In genomic region chr13:5920422-5920821, GRCm38 (mm10) we compare ENCODE assay signal across 23 mouse cellular contexts.
"Had no signal": no experiment of that assay in that cellular context is flagged by ENCODE, and none has a peak within 500 bp of the region (broad histone marks: within the 10 kb centered on the region; RNA-seq: fewer than 3 reads in every experiment).

No protein-coding gene starts in this region.

- H3K36me3 ChIP-seq: heart, embryonic 10.5 days; heart, embryonic 12.5 days; hindbrain, embryonic 10.5 days; hindbrain, embryonic 12.5 days; limb, embryonic 13.5 days; limb, embryonic 15.5 days; liver, embryonic 12.5 days had no signal

- H3K27me3 ChIP-seq: heart, embryonic 12.5 days; hindbrain, embryonic 12.5 days; limb, embryonic 13.5 days; limb, embryonic 15.5 days; liver, embryonic 12.5 days had no signal

- H3K9ac ChIP-seq: heart, embryonic 12.5 days; hindbrain, embryonic 12.5 days; hindbrain, embryonic 14.5 days; limb, embryonic 13.5 days; limb, embryonic 15.5 days; liver, embryonic 12.5 days; liver, embryonic 14.5 days had no signal

- H3K4me2 ChIP-seq: heart, embryonic 12.5 days; hindbrain, embryonic 12.5 days; hindbrain, embryonic 14.5 days; limb, embryonic 13.5 days; limb, embryonic 15.5 days; liver, embryonic 12.5 days had no signal

- H3K4me3 ChIP-seq: gastrocnemius, adult 2 months; heart, embryonic 10.5 days; heart, embryonic 12.5 days; hindbrain, embryonic 10.5 days; hindbrain, embryonic 12.5 days; limb, embryonic 13.5 days; limb, embryonic 15.5 days; liver, embryonic 12.5 days had no signal

- H3K4me1 ChIP-seq: heart, embryonic 10.5 days; heart, embryonic 12.5 days; hindbrain, embryonic 10.5 days; hindbrain, embryonic 12.5 days; limb, embryonic 13.5 days; limb, embryonic 15.5 days; liver, embryonic 12.5 days had no signal

- H3K27ac ChIP-seq: gastrocnemius, adult 2 months; heart, embryonic 10.5 days; hindbrain, embryonic 10.5 days; hindbrain, embryonic 12.5 days; hindbrain, embryonic 14.5 days; limb, embryonic 13.5 days; limb, embryonic 15.5 days; liver, embryonic 12.5 days; liver, embryonic 14.5 days had no signal

- H3K9me3 ChIP-seq: heart, embryonic 10.5 days; heart, embryonic 12.5 days; hindbrain, embryonic 10.5 days; hindbrain, embryonic 12.5 days; limb, embryonic 13.5 days; limb, embryonic 15.5 days; liver, embryonic 12.5 days had no signal

- ATAC-seq: hindbrain, embryonic 16.5 days; liver, embryonic 12.5 days had no signal

- DNase-seq: gastrocnemius, adult 2 months; gastrocnemius, postnatal 10 days; gastrocnemius, postnatal 25 days; heart, adult 18-20 months; heart, postnatal 10 days; heart, postnatal 4 days; kidney, adult 18-20 months; kidney, adult 8-10 months; kidney, postnatal 25 days; kidney, postnatal 4 days; layer of hippocampus, adult 9-11 months; layer of hippocampus, postnatal 36 days; left cerebral cortex, postnatal 4 days had no signal
